Mouse (Mus musculus) thymus, postnatal 4 days (tissue): ENCODE data around the gene Amz2.
A peak's percentile ranks its signal among the peaks of the same experiment; 100 is the strongest.
"Not testable (repeated sequence)": the region's sequence is repeated elsewhere in the genome, so short reads cannot be mapped to it uniquely, and the experiment has no call there.

Source experiments
- DNase-seq: peaks from one replicate; pipeline ENCODE4 v3.0.0; 2021

The Amz2 gene

GRCm38 (mm10) chr11:109472171-109472691, 46.5 kb downstream of the Amz2 start:
- DNase-seq: peak; percentile 75

DNA sequence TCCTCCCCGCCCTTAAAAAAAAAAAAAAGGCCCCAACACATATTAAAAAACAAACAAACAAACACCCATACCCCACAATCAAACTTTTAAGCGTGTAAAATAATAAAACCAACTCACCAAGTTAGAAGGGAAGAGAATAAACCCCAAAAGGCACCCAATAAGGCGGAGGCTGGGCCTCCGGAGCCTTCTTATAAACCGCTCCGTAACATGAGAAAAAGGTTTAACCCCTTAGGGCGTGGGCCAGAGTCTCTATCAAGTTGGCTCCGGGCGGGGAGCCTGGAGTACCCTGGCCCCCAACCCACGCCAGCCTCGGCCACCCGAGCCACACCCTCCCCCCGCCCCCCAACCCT, 47.0 kb downstream of the Amz2 start:
- DNase-seq: no peak

GRCm38 (mm10) chr11:109473171-109474085, 47.7 kb downstream of the Amz2 start, which contains the start of the genes Arsg and Slc16a6:
Gene Arsg (plus strand): TSS chr11:109473374.
Gene Slc16a6 (minus strand): TSS chr11:109473598.
- peak; percentile 94 for DNase-seq

GRCm38 (mm10) chr11:109474086-109474742, 48.5 kb downstream of the Amz2 start:
- DNase-seq: no peak

DNA sequence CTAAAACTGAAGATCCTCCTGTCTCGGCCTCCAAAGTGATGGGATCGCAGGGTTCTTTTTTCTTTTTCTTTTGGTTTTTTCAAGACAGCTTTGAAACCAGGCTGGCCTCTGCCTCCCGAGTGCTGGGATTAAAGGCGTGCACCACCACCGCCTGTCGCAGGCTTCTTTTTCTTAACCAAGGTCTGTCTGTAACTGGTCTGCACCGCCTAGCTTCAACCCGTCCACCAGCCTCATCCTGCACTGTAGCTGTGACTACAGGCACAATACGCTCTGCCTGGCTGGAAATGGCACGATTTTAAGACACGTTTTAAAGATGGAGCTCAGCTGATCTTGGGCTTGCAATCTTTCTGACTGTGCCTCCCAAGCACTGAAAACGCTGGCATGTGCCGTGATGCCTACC, 49.1 kb downstream of the Amz2 start:
- DNase-seq: no peak

DNA sequence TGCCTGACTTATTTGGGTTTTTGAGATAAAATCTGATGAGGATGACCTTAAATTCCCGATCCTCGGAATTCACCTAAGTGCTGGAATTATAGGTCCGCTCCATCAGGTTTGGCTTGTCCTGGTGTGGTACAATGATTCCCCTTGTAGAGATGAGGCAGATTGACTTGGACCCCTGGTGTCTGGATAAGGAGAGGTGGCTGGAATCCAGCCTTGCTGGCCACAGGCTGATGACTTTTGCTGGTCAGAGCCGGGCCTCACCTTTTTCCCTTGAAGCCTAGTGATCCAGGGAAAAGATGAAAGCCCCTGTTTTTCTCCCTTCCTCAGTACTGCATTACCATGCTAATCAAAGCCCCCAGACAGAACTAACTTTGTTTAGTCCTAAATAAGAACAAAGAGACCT, 50.0 kb downstream of the Amz2 start:
- no peak for DNase-seq

DNA sequence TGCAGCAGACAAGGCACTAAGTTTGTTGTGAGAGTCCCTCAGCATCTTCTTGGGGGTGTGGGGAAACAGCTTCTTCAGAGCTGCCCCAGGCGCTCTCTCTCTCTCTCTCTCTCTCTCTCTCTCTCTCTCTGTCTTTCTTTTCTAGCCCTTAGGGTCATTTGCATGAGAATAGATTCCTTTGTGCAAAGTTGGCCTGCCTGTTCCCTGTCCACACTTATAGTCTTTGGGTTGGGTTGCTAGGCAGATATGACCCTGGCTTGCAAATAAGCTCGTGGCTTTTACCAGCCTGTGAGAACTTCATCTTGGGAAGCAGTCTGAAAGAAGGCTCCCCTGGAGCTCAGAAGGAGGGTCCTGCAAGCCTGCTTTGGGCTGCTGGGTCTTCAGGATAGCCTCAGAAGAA, 50.5 kb downstream of the Amz2 start:
- no peak for DNase-seq

DNA sequence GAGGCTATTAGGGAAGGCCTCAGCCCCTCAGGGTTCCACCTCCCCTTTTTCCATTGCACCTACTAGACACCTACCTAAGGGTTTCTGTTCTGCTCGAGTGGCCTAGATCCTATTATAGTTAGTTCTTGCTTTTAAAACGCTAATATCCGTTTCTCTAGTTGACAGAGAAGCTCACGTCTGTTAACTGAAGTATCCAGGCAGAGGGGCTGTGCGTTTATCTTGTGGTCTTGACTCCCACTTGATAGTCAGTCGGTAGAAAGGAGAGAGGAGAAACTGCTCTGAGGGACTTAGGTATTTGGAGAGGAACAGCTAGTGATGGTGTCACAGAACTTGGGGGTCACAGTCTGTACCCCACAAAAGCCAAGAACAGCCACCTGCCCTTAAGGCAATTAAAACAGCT, 50.9 kb downstream of the Amz2 start:
- DNase-seq: no peak

DNA sequence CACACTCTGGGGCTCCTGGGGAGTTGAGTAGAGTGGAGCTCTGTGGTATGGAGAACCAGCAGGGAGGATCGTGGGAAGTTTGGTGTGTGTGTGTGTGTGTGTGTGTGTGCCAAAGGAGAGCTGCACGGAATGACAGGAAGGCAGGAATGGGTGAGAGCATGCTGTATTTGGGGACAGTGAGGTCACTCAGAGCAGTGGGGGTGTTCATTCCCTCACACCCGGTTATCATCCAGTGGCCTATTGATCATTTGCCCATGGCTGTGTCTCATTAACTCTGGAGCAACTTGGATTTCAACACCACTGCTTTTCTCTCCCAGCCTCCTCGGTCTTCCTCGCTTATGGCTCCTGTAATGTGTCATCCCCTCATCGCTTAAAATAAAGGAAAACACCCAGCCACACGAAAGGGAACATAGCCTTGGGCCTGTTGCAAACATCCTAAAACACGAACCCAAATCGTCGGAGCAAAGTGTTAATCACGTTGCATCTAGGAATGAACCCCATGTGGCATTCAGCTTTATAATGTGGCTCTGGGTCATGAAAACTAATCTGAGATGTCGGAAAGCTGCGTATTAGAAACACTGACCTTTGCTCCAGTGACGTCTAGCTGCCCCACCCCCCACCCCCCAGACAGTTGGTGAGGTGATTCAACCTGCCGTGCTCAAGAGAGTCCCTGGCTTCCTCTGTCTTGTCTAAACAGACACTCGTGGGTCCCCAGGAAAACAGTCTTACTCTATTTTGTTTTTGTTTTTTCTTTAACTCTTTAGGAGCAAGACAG, 52.0 kb downstream of the Amz2 start:
- no peak for DNase-seq

DNA sequence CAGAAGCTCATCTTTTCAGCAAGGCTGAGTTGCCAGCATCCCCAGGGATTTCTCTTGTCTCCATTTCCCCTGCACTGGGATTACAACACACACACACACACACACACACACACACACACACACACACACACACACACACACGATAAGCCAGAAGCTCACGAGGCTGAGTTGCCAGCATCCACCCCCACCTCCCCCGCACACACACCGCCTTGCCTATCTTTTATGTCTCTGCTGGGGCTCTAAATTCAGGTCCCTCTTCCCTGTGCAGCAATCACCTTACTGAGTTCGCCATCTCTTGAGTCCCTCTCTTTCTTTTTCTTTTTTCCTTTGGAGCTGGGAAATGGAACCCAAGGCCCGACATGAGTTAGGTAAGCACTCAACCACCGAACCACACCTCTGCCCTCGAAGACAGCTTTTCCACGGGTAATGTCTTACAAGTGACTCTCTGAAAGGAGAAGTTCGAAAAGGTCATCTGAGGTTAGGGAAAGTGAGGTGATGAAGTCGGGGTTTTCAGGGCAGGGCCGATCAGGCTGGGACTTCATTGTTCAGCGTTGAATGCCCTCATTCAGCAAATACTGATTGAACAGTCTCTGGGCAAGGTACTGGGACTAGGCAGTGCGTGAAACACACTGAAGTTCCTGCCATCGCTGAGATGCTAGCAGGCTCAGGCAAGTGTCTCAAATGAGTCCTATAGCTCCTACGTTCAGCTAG, 54.0 kb downstream of the Amz2 start:
- no peak for DNase-seq

DNA sequence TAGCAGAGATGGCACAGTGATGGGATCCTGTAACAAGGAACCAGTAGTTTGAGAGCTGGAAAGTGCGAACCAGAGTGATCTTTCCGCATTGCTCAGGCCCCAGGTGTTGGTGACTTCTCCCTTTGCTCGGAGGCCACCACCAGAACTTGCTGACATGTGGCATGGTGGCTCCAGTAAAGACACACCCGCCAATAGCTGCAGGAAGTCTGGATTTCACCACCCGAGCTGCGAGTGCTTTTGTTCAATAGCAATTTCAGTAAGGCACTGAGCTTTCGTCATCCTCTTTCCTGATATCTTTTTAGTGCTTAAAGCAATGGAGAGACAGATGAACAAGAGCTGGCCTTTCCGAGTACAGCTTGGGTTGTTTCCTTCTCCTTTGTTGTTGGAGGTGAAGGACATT, 54.7 kb downstream of the Amz2 start:
- no peak for DNase-seq

DNA sequence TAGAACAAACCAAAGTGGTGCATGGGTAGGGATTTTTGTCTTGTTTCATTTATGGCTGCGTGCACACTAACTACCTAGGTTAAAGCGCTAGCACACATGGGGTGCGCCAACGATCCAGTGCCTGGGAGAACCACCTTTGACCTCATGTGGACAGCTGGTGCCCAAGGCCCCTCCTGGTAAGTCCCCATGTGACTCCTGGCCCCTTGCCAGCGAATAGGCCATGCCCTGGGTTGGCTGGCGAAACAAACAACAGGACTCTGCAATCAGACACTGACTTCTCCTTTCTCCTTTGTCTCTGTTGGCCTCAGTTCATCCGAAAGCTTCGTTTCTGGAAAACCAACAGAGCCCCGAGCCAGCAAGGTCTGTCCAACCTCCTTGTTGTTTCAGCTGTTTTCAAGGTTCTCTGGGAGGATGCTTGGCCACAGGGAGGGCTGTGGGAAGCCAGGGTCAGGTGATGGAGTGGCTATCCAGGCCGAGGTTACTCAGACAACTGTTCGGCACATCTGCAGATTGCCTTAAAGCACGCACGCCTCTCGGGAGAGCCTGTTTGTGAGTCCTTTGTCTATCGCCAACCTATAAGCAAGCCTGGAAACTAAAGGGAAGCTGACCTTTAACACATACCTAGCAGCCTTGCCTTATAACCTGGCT, 59.8 kb downstream of the Amz2 start:
- DNase-seq: no peak

DNA sequence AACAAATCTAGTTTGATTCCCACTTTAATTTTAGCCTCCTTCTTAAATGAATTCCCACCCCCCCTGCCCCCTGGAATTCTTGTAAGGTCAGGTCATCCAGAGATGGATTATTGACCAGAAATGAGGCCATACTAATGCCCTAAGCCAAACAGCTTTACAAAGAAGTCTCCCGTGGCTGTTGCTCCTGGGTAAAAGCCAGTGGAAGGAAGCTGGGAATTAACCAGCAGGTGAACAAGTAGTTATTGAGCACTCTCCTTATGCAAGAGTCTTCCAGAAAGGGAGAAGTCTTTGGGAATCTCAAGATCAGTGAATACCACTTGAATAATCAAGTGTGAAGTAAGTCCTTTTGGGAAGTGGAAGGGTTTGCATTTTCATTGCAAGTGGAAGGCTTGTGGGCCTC, 61.4 kb downstream of the Amz2 start:
- no peak for DNase-seq

DNA sequence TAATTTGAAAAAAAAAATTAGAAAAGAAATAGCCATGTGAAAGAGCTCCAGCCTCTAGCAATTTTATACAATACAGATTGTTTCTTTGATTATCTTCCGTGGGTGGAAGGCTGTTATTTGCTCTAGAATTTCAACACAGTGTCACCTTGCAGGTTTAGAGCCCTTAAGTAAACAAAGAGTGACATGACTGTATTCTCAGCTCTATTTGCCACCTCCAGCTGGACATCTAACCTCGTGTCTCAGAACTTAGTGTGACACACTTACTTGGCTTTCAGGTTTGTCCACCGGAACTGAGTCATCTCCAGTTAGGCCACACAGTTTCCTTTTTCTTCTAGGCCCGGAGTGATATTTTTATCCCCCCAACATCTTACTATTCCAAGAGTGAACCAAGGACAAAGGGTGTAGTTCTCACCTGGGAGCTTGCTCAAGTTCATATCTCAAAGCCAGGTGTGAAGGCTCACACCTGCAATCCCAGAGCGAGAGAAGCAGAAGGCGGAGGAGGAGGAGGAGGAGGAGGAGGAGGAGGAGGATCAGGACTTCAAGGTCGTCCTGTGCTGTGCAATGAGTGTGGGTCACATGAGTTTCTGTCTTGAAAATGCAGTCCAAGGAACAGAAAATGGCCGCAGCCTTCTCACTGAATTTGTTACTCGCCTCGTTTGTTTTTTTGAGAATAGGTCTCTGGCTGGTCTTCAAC, 62.4 kb downstream of the Amz2 start:
- no peak for DNase-seq

DNA sequence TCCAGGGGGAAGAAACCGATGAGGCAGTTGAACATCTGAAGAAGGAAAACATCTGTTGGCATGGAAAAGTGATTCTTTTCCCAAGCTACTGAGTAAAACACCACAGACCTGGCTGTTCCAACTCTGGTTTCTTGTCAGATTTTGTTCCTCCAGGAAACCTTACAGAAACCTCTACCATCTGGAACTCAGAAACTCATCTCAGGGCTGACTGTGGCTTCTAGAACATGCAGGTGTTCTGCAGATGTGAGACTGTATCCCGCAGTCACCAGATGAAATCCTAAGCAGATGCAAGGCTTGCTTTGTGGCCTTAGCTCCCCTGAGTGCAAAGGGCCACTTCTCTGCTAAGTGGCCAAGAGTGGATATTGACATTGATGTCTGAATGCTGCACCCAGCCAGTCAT, 64.0 kb downstream of the Amz2 start:
- DNase-seq: no peak

- DNase-seq: no peak
Measured at GRCm38 (mm10) chr11:109491844-109492243, 66.1 kb downstream of the Amz2 start.

- not testable (repeated sequence) for DNase-seq
Measured at GRCm38 (mm10) chr11:109492847-109493464, 67.2 kb downstream of the Amz2 start.

DNA sequence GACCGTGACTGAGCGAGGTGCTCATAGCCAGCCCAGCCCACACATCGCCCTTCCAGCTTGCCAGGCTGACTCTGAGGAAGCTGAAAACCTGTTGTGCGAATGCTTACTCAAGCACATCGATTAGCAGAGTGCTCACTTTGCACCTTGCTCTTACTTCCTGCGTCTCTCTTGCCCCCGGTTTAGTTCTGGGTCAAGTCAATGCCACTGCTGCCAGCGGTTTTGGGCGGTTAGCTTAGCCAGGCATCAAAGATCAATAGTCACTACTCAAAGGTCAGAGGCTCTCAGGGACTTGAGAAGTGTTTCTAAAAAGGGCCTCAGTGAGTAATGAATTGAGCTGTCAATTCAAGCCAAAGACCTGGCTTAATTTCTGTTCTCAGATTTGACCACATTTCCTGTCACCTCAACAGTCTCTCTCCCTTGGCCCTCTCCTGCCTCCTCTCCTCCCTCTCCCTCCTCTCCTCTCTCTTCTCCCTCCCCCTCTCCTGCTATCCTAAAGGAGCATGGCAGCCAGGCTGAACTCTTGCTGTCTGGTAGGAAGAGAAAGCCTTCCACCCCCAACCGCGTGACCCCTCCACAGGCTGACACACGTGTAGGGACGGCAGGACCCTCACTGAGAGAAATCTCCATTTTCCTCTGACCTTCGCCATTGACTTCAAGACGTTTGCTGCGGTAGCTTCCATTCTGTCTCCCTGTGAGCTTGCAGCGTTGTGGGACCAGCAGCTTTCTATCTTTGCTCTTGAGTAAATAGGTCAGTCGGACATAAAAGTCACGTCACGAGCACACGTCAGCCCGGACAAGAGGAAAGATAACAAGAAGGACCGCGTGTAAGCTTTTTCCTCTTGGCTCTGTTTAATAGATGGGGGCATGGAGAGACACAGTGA, 69.4 kb downstream of the Amz2 start:
- DNase-seq: no peak

DNA sequence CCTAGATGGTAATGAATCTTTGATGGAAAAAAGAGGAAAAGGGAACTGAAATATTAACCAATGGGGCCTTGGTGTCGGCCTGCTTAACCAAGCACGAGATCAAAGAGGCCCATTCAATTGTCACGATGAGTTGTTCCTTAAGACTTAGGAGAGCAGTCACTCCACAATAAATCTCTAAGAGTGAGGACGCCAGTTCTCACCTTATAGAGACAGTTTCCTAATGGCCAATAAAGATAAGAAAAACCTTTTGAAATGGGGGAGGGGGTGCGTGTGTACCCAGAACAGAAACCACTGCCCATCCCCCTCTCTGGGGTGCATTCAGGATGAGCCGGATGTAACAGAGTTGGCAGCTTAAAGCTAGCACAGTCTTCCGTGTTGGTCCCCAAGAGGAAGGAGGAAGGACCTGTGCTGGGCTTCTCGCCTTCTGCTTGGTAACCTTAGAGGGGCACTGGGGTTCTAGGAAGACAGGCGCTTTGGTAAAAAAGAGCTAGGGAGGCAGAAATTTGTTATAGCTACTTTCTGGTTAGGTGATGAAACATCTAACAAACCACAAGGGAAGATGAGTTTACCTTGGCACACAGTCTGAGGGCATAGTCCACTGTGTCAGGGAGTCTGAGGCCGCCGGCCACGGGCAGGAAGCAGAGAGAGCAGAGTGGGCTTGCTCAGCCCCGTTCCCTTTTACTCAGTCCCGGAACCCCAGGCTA, 70.2 kb downstream of the Amz2 start:
- peak; percentile 70 for DNase-seq
